Mouse (Mus musculus) mouse trophoblast stem cell (cell line): ENCODE data around the gene Fv1.

Experiments used
- in situ Hi-C, 2 experiments: fragments of 300-500 bp; cut with MseI, MboI; formaldehyde crosslinking; loops; 2 replicates in 1 of 2; 3 replicates in 1 of 2; pipeline ENCODE4 v1.15.1; 2025

The Fv1 gene

GRCm38 (mm10) chr4:147884138-147884537 lies 15.4 kb downstream of the Fv1 start:
- in situ Hi-C loops: no loop called here

- in situ Hi-C loops: no loop called here
Measured at GRCm38 (mm10) chr4:147886158-147886557, 17.4 kb downstream of the Fv1 start.

- in situ Hi-C loops: no loop called here
Measured at GRCm38 (mm10) chr4:147887277-147887676, 18.5 kb downstream of the Fv1 start.

- in situ Hi-C loops: no loop called here
Measured at GRCm38 (mm10) chr4:147888237-147888636, 19.5 kb downstream of the Fv1 start.

- in situ Hi-C loops: no loop called here
Measured at GRCm38 (mm10) chr4:147890341-147890740, 21.6 kb downstream of the Fv1 start.

- in situ Hi-C loops: no loop called here
Measured at GRCm38 (mm10) chr4:147895815-147896330, 27.1 kb downstream of the Fv1 start.

GRCm38 (mm10) chr4:147896411-147896810 lies 27.6 kb downstream of the Fv1 start:
- in situ Hi-C loops: no loop called here

GRCm38 (mm10) chr4:147897348-147897747 lies 28.6 kb downstream of the Fv1 start:
- in situ Hi-C loops: no loop called here

GRCm38 (mm10) chr4:147900452-147900851 lies 31.7 kb downstream of the Fv1 start:
- in situ Hi-C loops: no loop called here

- in situ Hi-C loops: no loop called here
Measured at GRCm38 (mm10) chr4:147902906-147903500, 34.2 kb downstream of the Fv1 start.

GRCm38 (mm10) chr4:147903601-147904000 lies 34.8 kb downstream of the Fv1 start:
- in situ Hi-C loops: no loop called here

- in situ Hi-C loops: no loop called here
Measured at GRCm38 (mm10) chr4:147904313-147905089, 35.7 kb downstream of the Fv1 start, which contains the start of gene Mfn2. Gene Mfn2, minus strand, starts transcription at chr4:147904704.

- in situ Hi-C loops: no loop called here
Measured at GRCm38 (mm10) chr4:147905090-147905659, 36.4 kb downstream of the Fv1 start.

GRCm38 (mm10) chr4:147906230-147906629 lies 37.5 kb downstream of the Fv1 start:
- in situ Hi-C loops: no loop called here

- in situ Hi-C loops: no loop called here
Measured at GRCm38 (mm10) chr4:147909486-147909885, 40.7 kb downstream of the Fv1 start.

- in situ Hi-C loops: no loop called here
Measured at GRCm38 (mm10) chr4:147918459-147919121, 49.8 kb downstream of the Fv1 start.
